Mouse (Mus musculus) heart, embryonic 13.5 days (tissue): ENCODE results near the gene Clec1b. TPM values are rescaled to one million over a fixed set of nuclear protein-coding genes. Genes with fewer than 3 reads are reported as not detected.

Source experiments
- polyA plus RNA-seq: library from polyadenylated mRNA; unstranded; fragments of >200 nt; fragmentation: Nextera tagmentation; extraction: Ambion mirVana; gene quantifications from 2 replicates; pipeline ENCODE4 v1.2.1, GENCODE M21; 2015

Gene Clec1b
- polyA plus RNA-seq, 1 experiment from 2014 or later: 5.9 TPM

Other genes starting within 250 kb of the Clec1b start
- 0.11 and 0.20 TPM in 2 replicates for gene Clec2d, start 216.7 kb upstream of the Clec1b start, polyA plus RNA-seq
- gene Cd69, start 121.9 kb upstream of the Clec1b start, polyA plus RNA-seq: 0.14 TPM in 1 of 2 replicates, not detected in the other
- gene 4922502D21Rik, start 65.5 kb upstream of the Clec1b start, polyA plus RNA-seq: not detected in 2 replicates
- gene Clec12a, start 54.6 kb upstream of the Clec1b start, polyA plus RNA-seq: 0.66 and 0.86 TPM in 2 replicates
- gene Clec12b, start 11.4 kb upstream of the Clec1b start, polyA plus RNA-seq: 0.15 and 0.32 TPM in 2 replicates
- 0.20 and 0.35 TPM in 2 replicates for gene Clec9a, start 11.6 kb downstream of the Clec1b start, polyA plus RNA-seq
- gene Clec1a, start 54.7 kb downstream of the Clec1b start, polyA plus RNA-seq: 3.0 and 3.2 TPM in 2 replicates
- 0.29 and 0.48 TPM in 2 replicates for gene Olr1, start 109.9 kb downstream of the Clec1b start, polyA plus RNA-seq
- gene Tmem52b, start 115.3 kb downstream of the Clec1b start, polyA plus RNA-seq: 0.12 TPM in 1 of 2 replicates, not detected in the other
- 40.3 and 41.3 TPM in 2 replicates for gene Gabarapl1, start 135.9 kb downstream of the Clec1b start, polyA plus RNA-seq
- not detected in 2 replicates for gene Klre1, start 180.6 kb downstream of the Clec1b start, polyA plus RNA-seq
- not detected in 2 replicates for gene Klrd1, start 194.5 kb downstream of the Clec1b start, polyA plus RNA-seq
- gene Klrk1, start 226.6 kb downstream of the Clec1b start, polyA plus RNA-seq: 0.04 TPM in 1 of 2 replicates, not detected in the other
- gene Klrc3, start 246.0 kb downstream of the Clec1b start, polyA plus RNA-seq: not detected in 2 replicates